Mouse (Mus musculus) cerebellum, adult 2 months (tissue): ENCODE data around the gene Aox4. TPM values are rescaled to one million over a fixed set of nuclear protein-coding genes. Genes with fewer than 3 reads are reported as not detected.

Experiments
- DNase-seq, 2 experiments: peaks; one replicate each; pipeline ENCODE4 v3.0.0; 2021
- H3K27ac ChIP-seq: fragments of 200-500 bp; 2 replicates; pipeline ENCODE4 v1.5.1; 2012; ENCODE audit warnings: low read length, control low read depth, inconsistent platforms; ENCODE audit not compliant: insufficient read depth
- H3K27me3 ChIP-seq: fragments of 200-500 bp; 2 replicates; pipeline ENCODE4 v1.6.1; 2012; ENCODE audit warnings: inconsistent platforms, mild to moderate bottlenecking, low read length, moderate library complexity; ENCODE audit not compliant: control insufficient read depth, insufficient read depth
- H3K4me1 ChIP-seq: fragments of 200-500 bp; 2 replicates; pipeline ENCODE4 v1.6.1; 2011; ENCODE audit warnings: low read length; ENCODE audit not compliant: control insufficient read depth, insufficient read depth
- H3K4me3 ChIP-seq: fragments of 200-500 bp; replicated peaks from 2 replicates; pipeline ENCODE3; 2011; ENCODE audit warnings: mild to moderate bottlenecking, low read depth, low read length, control low read depth; ENCODE audit not compliant: insufficient read depth
- CTCF ChIP-seq: fragments of 200-500 bp; IDR thresholded peaks from 2 replicates; pipeline ENCODE4 v1.5.1; 2011; ENCODE audit warnings: low read depth, mild to moderate bottlenecking, control low read depth, low read length, moderate library complexity, borderline replicate concordance; ENCODE audit not compliant: insufficient read depth
- POLR2A ChIP-seq: fragments of 200-500 bp; IDR thresholded peaks from 2 replicates; pipeline ENCODE4 v1.6.1; 2011; ENCODE audit warnings: low read length, control low read depth, borderline replicate concordance; ENCODE audit not compliant: insufficient read depth
- WGBS: fragments of 180-500 bp; shearing (Covaris S2); methylation state at CpG from one replicate; pipeline ENCODE4 v1.1.7; 2018; 5-methylcytosine and 5-hydroxymethylcytosine counted together
- polyA plus RNA-seq: library from polyadenylated mRNA; depleted of rRNA; stranded (reverse); fragments of >200 nt; gene quantifications from 2 replicates; pipeline ENCODE4 v1.2.3, GENCODE M21; 2012

The Aox4 gene
- polyA plus RNA-seq, 1 experiment, result 0.33 TPM

DNA sequence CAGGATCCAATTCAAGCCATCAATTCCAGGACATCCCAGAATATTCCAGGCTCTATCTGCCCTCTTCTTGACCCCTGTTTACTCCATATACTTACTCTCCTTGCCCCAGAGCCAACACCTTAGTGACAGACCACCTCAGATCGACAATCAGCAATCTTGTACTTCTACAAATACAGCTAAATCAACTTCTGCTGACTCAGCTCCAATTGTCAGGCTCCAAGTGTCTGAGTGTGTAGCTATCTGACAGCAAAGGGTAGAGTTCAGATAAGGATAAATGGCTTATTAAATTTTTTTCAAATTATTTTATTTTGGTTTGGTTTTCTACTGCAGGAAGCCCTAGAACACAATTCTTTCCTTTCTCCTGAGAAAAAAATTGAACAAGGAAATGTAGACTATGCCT, 38.3 kb downstream of the Aox4 start:
- DNase-seq, result no peak
- Histone ChIP-seq H3K27ac (no peak overlapping the region), H3K27me3 (no peaks in the 10 kb centered on the region), H3K4me1 (no peaks in the 10 kb centered on the region), H3K4me3 (no peak overlapping the region)
- 64% methylated on average over 1 of the region's 1 CpGs for WGBS
- TF ChIP-seq CTCF (no peak), POLR2A (no peak)

DNA sequence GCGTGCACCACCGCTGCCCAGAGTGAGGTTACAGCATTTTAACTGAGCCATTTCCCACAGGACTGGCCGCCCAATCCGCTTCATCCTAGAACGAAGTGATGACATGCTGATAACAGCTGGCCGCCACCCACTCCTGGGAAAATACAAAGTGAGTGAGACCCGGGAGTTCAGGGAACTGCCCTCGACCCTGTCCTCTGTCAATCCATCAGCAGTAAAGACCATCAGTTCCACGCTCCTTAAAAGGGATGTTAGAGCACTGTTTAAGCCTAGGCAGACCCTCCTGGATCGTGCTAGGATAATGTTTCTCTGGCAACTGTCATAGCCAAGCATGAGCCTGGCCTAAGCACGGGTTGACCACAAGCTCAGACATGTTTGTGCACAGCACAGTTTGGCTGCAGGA, 43.3 kb downstream of the Aox4 start:
- no peaks in the 10 kb centered on the region for H3K27me3 ChIP-seq
- no peaks in the 10 kb centered on the region for H3K4me1 ChIP-seq
- no peak overlapping the region for H3K27ac ChIP-seq
- H3K4me3 ChIP-seq, result no peak overlapping the region
- WGBS, result 73% methylated on average over 11 of the region's 11 CpGs
- TF ChIP-seq CTCF, result no peak
- TF ChIP-seq POLR2A, result no peak
- DNase-seq, result no peak

- no peaks in the 10 kb centered on the region for H3K27me3 ChIP-seq
- H3K4me3 ChIP-seq, result no peak overlapping the region
- no peak for DNase-seq
- H3K4me1 ChIP-seq, result no peaks in the 10 kb centered on the region
- H3K27ac ChIP-seq, result no peak overlapping the region
- no peak for TF ChIP-seq CTCF
- TF ChIP-seq POLR2A, result no peak
- 78% methylated on average over 10 of the region's 10 CpGs for WGBS
Observed at GRCm38 (mm10) chr1:58257195-58257991, 47.2 kb downstream of the Aox4 start.

DNA sequence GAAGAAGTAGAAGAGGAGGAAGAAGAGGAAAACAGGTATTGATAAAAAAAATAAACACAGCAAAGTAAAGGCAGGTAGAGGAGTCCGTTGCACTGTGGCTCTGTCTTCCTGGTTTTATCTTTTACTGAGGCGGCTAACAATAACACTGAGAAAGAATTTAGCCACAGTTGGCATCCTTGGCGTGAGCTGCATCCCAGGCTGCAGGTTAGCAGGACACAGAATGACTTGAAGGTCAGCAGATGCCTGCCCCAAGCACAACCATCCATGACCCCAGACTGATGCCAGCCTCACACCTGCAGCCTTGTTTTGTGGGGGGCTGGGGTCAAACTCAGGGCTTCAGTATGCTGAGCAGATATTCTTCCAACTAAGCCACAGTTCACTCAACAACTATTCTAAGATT, 50.1 kb downstream of the Aox4 start:
- H3K4me3 ChIP-seq, result no peak overlapping the region
- 73% methylated on average over 3 of the region's 3 CpGs for WGBS
- no peak for DNase-seq
- no peaks in the 10 kb centered on the region for H3K4me1 ChIP-seq
- TF ChIP-seq POLR2A (no peak), CTCF (no peak)
- H3K27ac ChIP-seq, result no peak overlapping the region
- H3K27me3 ChIP-seq, result no peaks in the 10 kb centered on the region

- no peak overlapping the region for H3K27ac ChIP-seq
- no peak overlapping the region for H3K4me3 ChIP-seq
- WGBS, result 92% methylated on average over 2 of the region's 2 CpGs
- TF ChIP-seq POLR2A (no peak), CTCF (no peak)
- no peaks in the 10 kb centered on the region for H3K27me3 ChIP-seq
- DNase-seq, result no peak
- H3K4me1 ChIP-seq, result no peaks in the 10 kb centered on the region
Observed at GRCm38 (mm10) chr1:58268231-58268630, 58.0 kb downstream of the Aox4 start.

DNA sequence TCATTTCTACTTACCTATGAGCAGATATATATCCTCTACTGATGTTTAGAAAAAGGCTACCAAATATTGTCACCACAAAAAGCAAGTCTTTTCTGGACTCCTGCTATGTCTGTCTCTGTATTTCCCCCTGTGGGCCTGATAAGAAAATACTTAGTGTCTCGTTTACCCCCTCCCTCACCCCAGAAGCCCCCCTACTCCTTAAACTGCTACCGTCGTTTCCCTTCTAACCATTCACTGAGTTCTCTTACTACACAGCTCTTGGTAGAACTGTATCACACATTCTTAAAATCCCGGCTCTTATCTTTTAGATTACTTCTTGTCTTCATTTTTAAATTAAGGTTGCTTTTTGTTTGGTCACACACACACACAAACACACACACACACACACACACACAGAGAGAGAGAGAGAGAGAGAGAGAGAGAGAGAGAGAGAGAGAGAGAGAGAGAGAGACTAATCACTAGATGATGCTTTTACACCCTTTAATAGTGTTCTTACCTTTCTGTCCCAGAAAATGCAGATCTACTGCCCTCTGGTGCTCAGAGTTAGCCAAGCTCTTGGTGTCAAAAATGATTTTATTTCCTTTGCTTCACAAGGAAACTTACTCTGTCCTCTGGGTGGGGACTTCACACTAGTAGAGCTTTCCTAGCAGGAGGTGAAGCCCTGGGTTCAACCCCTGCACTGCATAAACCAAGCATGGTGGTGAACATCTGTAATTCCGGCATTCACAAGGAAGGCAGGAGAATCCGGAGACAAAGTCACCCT, 60.8 kb downstream of the Aox4 start:
- Histone ChIP-seq H3K4me1 (no peaks in the 10 kb centered on the region), H3K27ac (no peak overlapping the region), H3K4me3 (no peak overlapping the region), H3K27me3 (no peaks in the 10 kb centered on the region)
- WGBS, result 64% methylated on average over 6 of the region's 6 CpGs
- peak; percentile 16 to 25 for DNase-seq
- TF ChIP-seq CTCF, result no peak
- TF ChIP-seq POLR2A, result no peak

GRCm38 (mm10) chr1:58275879-58276278, 65.7 kb downstream of the Aox4 start:
- no peaks in the 10 kb centered on the region for H3K27me3 ChIP-seq
- no peak for DNase-seq
- no peak for TF ChIP-seq POLR2A
- TF ChIP-seq CTCF, result no peak
- H3K4me1 ChIP-seq, result no peaks in the 10 kb centered on the region
- H3K4me3 ChIP-seq, result no peak overlapping the region
- no peak overlapping the region for H3K27ac ChIP-seq
- WGBS, result 24% methylated on average over 9 of the region's 9 CpGs

DNA sequence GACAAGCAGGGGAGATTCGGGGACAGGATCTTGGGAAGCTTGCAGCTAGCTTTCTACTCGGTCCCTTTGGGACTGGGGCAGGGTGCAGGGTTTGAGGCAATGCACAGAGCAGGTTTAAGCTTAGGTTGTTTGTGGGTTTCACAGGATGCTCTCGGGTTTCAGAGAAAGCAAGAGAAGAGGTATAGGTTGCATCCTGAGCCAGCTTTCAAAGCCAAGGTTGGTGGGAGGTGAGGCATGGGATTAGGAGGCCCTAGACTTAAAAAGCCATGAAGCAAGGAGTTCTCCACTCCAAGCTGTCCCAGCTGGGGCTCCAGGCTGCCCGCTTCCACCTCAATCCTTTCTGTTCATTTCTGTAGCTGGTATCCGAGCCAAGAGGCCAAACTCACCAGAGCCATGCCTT, 67.8 kb downstream of the Aox4 start, which contains the start of gene Aox2:
Gene Aox2 (plus strand): TSS at position 301 of the 400 bp plus-strand sequence.
- Histone ChIP-seq H3K27ac (no peak within 1 kb of the TSS), H3K4me3 (no peak within 1 kb of the TSS), H3K4me1 (no peaks in the 10 kb centered on the region), H3K27me3 (no peaks in the 10 kb centered on the region)
- TF ChIP-seq POLR2A (no peak), CTCF (no peak)
- WGBS, result 56% methylated on average over 5 of the region's 5 CpGs
- DNase-seq, result no peak
